Mouse (Mus musculus): ENCODE measurements around the gene Msi2. TPM values are rescaled to one million over a fixed set of nuclear protein-coding genes. Genes with fewer than 3 reads are reported as not detected.

The Msi2 gene
- total RNA-seq, 2 experiments from 2014 or later: 192 TPM

GRCm38 (mm10) chr11:88639862-88640261 lies 78.5 kb downstream of the Msi2 start:
- no peak for DNase-seq
- intact Hi-C loops (cut with DNase I): no loop called here

- intact Hi-C loops (cut with DNase I): no loop called here
- DNase-seq: no peak
Observed at GRCm38 (mm10) chr11:88638936-88639542, 79.3 kb downstream of the Msi2 start.

GRCm38 (mm10) chr11:88638254-88638653 lies 80.1 kb downstream of the Msi2 start:
- intact Hi-C loops (cut with DNase I): no loop called here
- no peak for DNase-seq

- intact Hi-C loops (cut with DNase I): no loop called here
- DNase-seq: no peak
Observed at GRCm38 (mm10) chr11:88636934-88637333, 81.4 kb downstream of the Msi2 start.

GRCm38 (mm10) chr11:88636319-88636718 lies 82.0 kb downstream of the Msi2 start:
- intact Hi-C loops (cut with DNase I): no loop called here
- no peak for DNase-seq

- intact Hi-C loops (cut with DNase I): no loop called here
- peak in 1 of 2 experiments; percentile 35 for DNase-seq
Observed at GRCm38 (mm10) chr11:88634627-88635026, 83.7 kb downstream of the Msi2 start.

GRCm38 (mm10) chr11:88631932-88632230 lies 86.4 kb downstream of the Msi2 start:
- intact Hi-C loops (cut with DNase I): no loop called here

GRCm38 (mm10) chr11:88631084-88631931 lies 87.0 kb downstream of the Msi2 start:
- intact Hi-C loops (cut with DNase I): no loop called here
- DNase-seq: no peak

More at GRCm38 (mm10) chr11:88631932-88632230, 86.4 kb downstream of the Msi2 start:
- no peak for DNase-seq

GRCm38 (mm10) chr11:88629619-88630018 lies 88.7 kb downstream of the Msi2 start:
- intact Hi-C loops (cut with DNase I): no loop called here
- DNase-seq: no peak

GRCm38 (mm10) chr11:88629165-88629564 lies 89.1 kb downstream of the Msi2 start:
- intact Hi-C loops (cut with DNase I): no loop called here
- DNase-seq: no peak

GRCm38 (mm10) chr11:88628676-88629075 lies 89.6 kb downstream of the Msi2 start:
- DNase-seq: no peak
- intact Hi-C loops (cut with DNase I): no loop called here

- DNase-seq: no peak
- intact Hi-C loops (cut with DNase I): no loop called here
Observed at GRCm38 (mm10) chr11:88627327-88627726, 91.0 kb downstream of the Msi2 start.

- intact Hi-C loops (cut with DNase I): no loop called here
Observed at GRCm38 (mm10) chr11:88626576-88626975, 91.7 kb downstream of the Msi2 start.

GRCm38 (mm10) chr11:88626061-88626460 lies 92.3 kb downstream of the Msi2 start:
- DNase-seq: no peak
- intact Hi-C loops (cut with DNase I): no loop called here

More at GRCm38 (mm10) chr11:88626576-88626975, 91.7 kb downstream of the Msi2 start:
- no peak for DNase-seq

- DNase-seq: no peak
- intact Hi-C loops (cut with DNase I): no loop called here
Observed at GRCm38 (mm10) chr11:88625063-88625462, 93.2 kb downstream of the Msi2 start.

- DNase-seq: no peak
- intact Hi-C loops (cut with DNase I): no loop called here
Observed at GRCm38 (mm10) chr11:88624627-88625026, 93.7 kb downstream of the Msi2 start.

GRCm38 (mm10) chr11:88623671-88624070 lies 94.6 kb downstream of the Msi2 start:
- DNase-seq: no peak
- intact Hi-C loops (cut with DNase I): loop anchor here (2.0 kb wide), 1 partner anchor 93 kb away; no protein-coding TSS in a partner anchor

- DNase-seq: no peak
- intact Hi-C loops (cut with DNase I): loop anchor here (2.0 kb wide), 1 partner anchor 94 kb away; no protein-coding TSS in a partner anchor
Observed at GRCm38 (mm10) chr11:88622496-88622895, 95.8 kb downstream of the Msi2 start.

GRCm38 (mm10) chr11:88621789-88622188 lies 96.5 kb downstream of the Msi2 start:
- intact Hi-C loops (cut with DNase I): loop anchor here (2.0 kb wide), 1 partner anchor 95 kb away; no protein-coding TSS in a partner anchor

GRCm38 (mm10) chr11:88620158-88620973 lies 97.9 kb downstream of the Msi2 start:
- intact Hi-C loops (cut with DNase I): no loop called here
- peak; percentile 52 to 68 for DNase-seq

More at GRCm38 (mm10) chr11:88621789-88622188, 96.5 kb downstream of the Msi2 start:
- DNase-seq: no peak
